Mouse (Mus musculus) liver, embryonic 14.5 days (tissue): ENCODE data around the gene Dock1. TPM values are rescaled to one million over a fixed set of nuclear protein-coding genes. Genes with fewer than 3 reads are reported as not detected.

ENCODE experiments used
- ATAC-seq: fragments of 200-750 bp; cut with Nextera tagmentation; 2 replicates; pipeline ENCODE4 v1.8.0; 2017; ENCODE audit warnings: moderate number of reproducible peaks, mild to moderate bottlenecking, moderate library complexity; ENCODE audit not compliant: insufficient read depth
- DNase-seq, 3 experiments: peaks; one replicate each; pipeline ENCODE4 v3.0.0-alpha.2; 2012 to 2013; ENCODE audit warnings: low read depth in 3 of 3, low spot score in 3 of 3
- H3K27ac ChIP-seq: fragments of 300-500 bp; sonication (generic); 2 replicates; pipeline ENCODE4 v1.5.1; 2014; ENCODE audit warnings: moderate library complexity, mild to moderate bottlenecking, control low read depth, inconsistent platforms
- H3K27me3 ChIP-seq: fragments of 300-500 bp; sonication (generic); 2 replicates; pipeline ENCODE4 v1.6.1; 2014; ENCODE audit warnings: mild to moderate bottlenecking, low read length, moderate library complexity; ENCODE audit not compliant: control insufficient read depth, insufficient read depth
- H3K36me3 ChIP-seq: fragments of 300-500 bp; sonication (generic); replicated peaks from 2 replicates; pipeline ENCODE4 v1.6.1; 2014; ENCODE audit warnings: low read depth; ENCODE audit not compliant: control insufficient read depth, insufficient read depth
- H3K4me1 ChIP-seq, 2 experiments: fragments of 200-500 bp in 1 of 2; fragments of 300-500 bp in 1 of 2; sonication (generic) in 1 of 2; replicated peaks; 2 replicates each; pipeline ENCODE4 v1.6.1; 2012 to 2014; ENCODE audit warnings: antibody characterized with exemption in 1 of 2, inconsistent platforms in 1 of 2, low read length in 1 of 2; ENCODE audit not compliant: control insufficient read depth in 2 of 2, insufficient read depth in 2 of 2
- H3K4me2 ChIP-seq: fragments of 300-500 bp; sonication (generic); 2 replicates; pipeline ENCODE4 v1.6.1; 2014; ENCODE audit warnings: low read depth, mild to moderate bottlenecking, control low read depth, moderate library complexity
- H3K4me3 ChIP-seq, 2 experiments: fragments of 200-500 bp in 1 of 2; fragments of 300-500 bp in 1 of 2; sonication (generic) in 1 of 2; 2 replicates each; pipeline ENCODE4 v1.5.1; 2012 to 2014; ENCODE audit warnings: low read depth in 2 of 2, low read length in 2 of 2, mild to moderate bottlenecking in 2 of 2, control low read depth in 1 of 2, inconsistent platforms in 1 of 2, moderate library complexity in 1 of 2; ENCODE audit not compliant: insufficient read depth in 1 of 2
- H3K9ac ChIP-seq: fragments of 300-500 bp; sonication (generic); replicated peaks from 2 replicates; pipeline ENCODE4 v1.6.1; 2014; ENCODE audit warnings: mild to moderate bottlenecking, control low read depth, moderate library complexity
- H3K9me3 ChIP-seq: fragments of 300-500 bp; sonication (generic); 2 replicates; pipeline ENCODE4 v1.6.1; 2016; ENCODE audit warnings: low read length, mixed read lengths; ENCODE audit not compliant: control insufficient read depth
- CTCF ChIP-seq: IDR thresholded peaks from 2 replicates; pipeline ENCODE4 v1.5.1; 2016; ENCODE audit warnings: antibody characterized with exemption, low read depth, control low read depth
- EP300 ChIP-seq: IDR thresholded peaks from 2 replicates; pipeline ENCODE4 v1.6.1; 2016; ENCODE audit warnings: antibody characterized with exemption, low read depth
- WGBS: fragments of 180-500 bp; shearing (Covaris S2); extraction: QIAGEN DNeasy Blood & Tissue Kit; methylation state at CpG from one replicate; pipeline ENCODE4 v1.1.7; 2014; ENCODE audit not compliant: insufficient replicate concordance; 5-methylcytosine and 5-hydroxymethylcytosine counted together
- polyA plus RNA-seq, 2 experiments: library from polyadenylated mRNA; depleted of rRNA in 1 of 2; stranded (reverse) in 1 of 2; unstranded in 1 of 2; fragments of >200 nt; fragmentation: Nextera tagmentation in 1 of 2; extraction: Ambion mirVana in 1 of 2; gene quantifications; 2 replicates each; pipeline versions ENCODE4 v1.2.1 to v1.2.3; 2012 to 2014

Gene Dock1
- polyA plus RNA-seq, 2 experiments, result 1.9 to 2.5 TPM

- Histone ChIP-seq H3K27me3 (no peaks in the 10 kb centered on the region), H3K4me2 (no peak overlapping the region), H3K4me3 (no peak overlapping the region), H3K27ac (no peak overlapping the region), H3K9ac (no peak overlapping the region), H3K36me3 (no peaks in the 10 kb centered on the region), H3K9me3 (no peaks in the 10 kb centered on the region), H3K4me1 (no peaks in the 10 kb centered on the region)
- no peak for DNase-seq
- 76% methylated on average over 9 of the region's 9 CpGs for WGBS
- no peak for TF ChIP-seq EP300
- ATAC-seq, result no peak
Observed at GRCm38 (mm10) chr7:135021544-135022100, 351.2 kb downstream of the Dock1 start.

GRCm38 (mm10) chr7:135024531-135024930, 354.1 kb downstream of the Dock1 start:
- WGBS, result 68% methylated on average over 5 of the region's 5 CpGs
- Histone ChIP-seq H3K36me3 (no peaks in the 10 kb centered on the region), H3K4me1 (no peaks in the 10 kb centered on the region), H3K9ac (no peak overlapping the region), H3K4me3 (no peak overlapping the region), H3K9me3 (no peaks in the 10 kb centered on the region), H3K27ac (no peak overlapping the region), H3K4me2 (no peak overlapping the region), H3K27me3 (no peaks in the 10 kb centered on the region)
- DNase-seq (no peak), ATAC-seq (no peak)
- TF ChIP-seq CTCF, result no peak
- TF ChIP-seq EP300, result no peak

DNA sequence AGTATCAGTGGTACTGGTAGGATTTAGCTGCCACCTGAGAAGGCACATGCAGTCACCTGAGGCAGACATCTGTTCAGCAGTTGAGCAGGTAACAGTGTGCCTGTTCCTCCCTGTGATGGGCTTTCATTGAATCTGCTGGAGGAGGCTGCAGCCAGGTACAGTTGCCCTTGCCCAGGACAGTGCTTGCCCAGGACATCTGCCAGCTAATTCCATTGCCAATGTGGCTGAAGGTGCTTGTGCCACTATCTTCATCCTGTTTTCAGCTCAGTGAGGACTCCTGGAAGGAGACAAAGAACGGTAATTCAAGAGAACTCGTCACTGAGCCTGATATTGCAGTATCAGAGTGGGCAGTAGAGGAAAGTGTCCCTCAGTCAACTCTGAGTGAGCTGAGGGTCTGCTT, 358.3 kb downstream of the Dock1 start:
- Histone ChIP-seq H3K4me1 (no peaks in the 10 kb centered on the region), H3K27me3 (no peaks in the 10 kb centered on the region), H3K4me3 (no peak overlapping the region), H3K36me3 (no peaks in the 10 kb centered on the region), H3K9ac (no peak overlapping the region), H3K4me2 (no peak overlapping the region), H3K27ac (no peak overlapping the region), H3K9me3 (no peaks in the 10 kb centered on the region)
- WGBS, result 46% methylated on average over 2 of the region's 2 CpGs
- DNase-seq (no peak), ATAC-seq (no peak)
- no peak for TF ChIP-seq EP300

DNA sequence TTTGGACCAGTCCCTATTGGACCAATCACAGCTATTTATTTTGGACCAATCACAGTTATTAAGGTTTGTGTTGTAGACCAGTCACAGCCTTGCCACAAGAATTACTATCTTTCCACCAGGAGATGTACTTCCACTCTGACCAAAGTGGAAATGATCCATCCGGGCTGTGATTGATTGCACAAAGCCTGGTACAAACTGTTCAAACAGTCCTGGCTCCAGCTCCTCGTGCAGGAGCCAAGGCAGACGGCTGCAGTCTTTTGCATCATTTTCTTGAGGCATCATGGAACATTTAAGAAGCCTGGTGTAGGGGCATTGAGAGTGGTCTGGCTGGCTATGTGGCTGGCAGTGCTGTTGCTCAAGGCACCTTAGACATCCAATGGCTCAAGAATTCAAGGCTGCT, 358.7 kb downstream of the Dock1 start:
- ATAC-seq, result no peak
- Histone ChIP-seq H3K4me1 (no peaks in the 10 kb centered on the region), H3K27ac (no peak overlapping the region), H3K27me3 (no peaks in the 10 kb centered on the region), H3K4me3 (no peak overlapping the region), H3K9ac (no peak overlapping the region), H3K4me2 (no peak overlapping the region), H3K9me3 (no peaks in the 10 kb centered on the region), H3K36me3 (no peaks in the 10 kb centered on the region)
- DNase-seq, result no peak
- TF ChIP-seq EP300 (no peak), CTCF (no peak)
- 47% methylated on average over 3 of the region's 3 CpGs for WGBS

DNA sequence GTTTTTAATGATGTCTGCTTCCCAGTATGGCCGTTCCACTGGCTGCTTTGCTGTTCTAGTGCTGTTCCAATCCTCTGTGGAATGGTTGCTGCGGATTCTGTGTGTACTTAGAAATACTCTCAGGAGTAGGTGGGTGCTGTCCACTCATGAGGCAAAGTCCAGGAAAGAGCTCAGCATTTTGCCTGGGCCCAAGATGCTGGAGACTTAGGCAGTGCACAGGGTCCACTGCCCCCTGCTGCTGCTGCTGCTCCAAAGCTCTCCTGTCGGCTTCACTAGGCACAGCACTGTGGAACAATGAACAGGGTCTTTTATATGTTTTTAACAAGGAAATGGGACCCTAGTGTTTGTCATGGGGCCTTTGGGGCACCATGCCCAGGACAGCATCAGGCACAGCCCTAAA, 361.0 kb downstream of the Dock1 start:
- H3K4me3 ChIP-seq, result no peak overlapping the region
- H3K27me3 ChIP-seq, result no peaks in the 10 kb centered on the region
- H3K36me3 ChIP-seq, result no peaks in the 10 kb centered on the region
- no peaks in the 10 kb centered on the region for H3K9me3 ChIP-seq
- no peak for TF ChIP-seq CTCF
- TF ChIP-seq EP300, result no peak
- no peak overlapping the region for H3K9ac ChIP-seq
- peaks cover 0 to 3% of the 10 kb centered on the region in 2 experiments; a peak in 1 of 4 replicates for H3K4me1 ChIP-seq
- DNase-seq, result no peak
- 47% methylated on average over 3 of the region's 3 CpGs for WGBS
- ATAC-seq, result no peak
- H3K27ac ChIP-seq, result no peak overlapping the region
- no peak overlapping the region for H3K4me2 ChIP-seq
